Mouse (Mus musculus) CH12.LX (cell line): ENCODE measurements around the gene Herc2. TPM values are rescaled to one million over a fixed set of nuclear protein-coding genes. Genes with fewer than 3 reads are reported as not detected.

Experiments used
- DNase-seq: peaks from one replicate; pipeline ENCODE4 v3.0.0-alpha.2; 2013; ENCODE audit errors: extremely low read depth
- H3K27ac ChIP-seq: 2 replicates; pipeline ENCODE4 v1.5.1; 2012; ENCODE audit warnings: low read depth, mild to moderate bottlenecking, control low read depth, moderate library complexity; ENCODE audit not compliant: insufficient read depth
- H3K27me3 ChIP-seq: replicated peaks from 2 replicates; pipeline ENCODE3; 2012; ENCODE audit warnings: inconsistent platforms
- H3K36me3 ChIP-seq, 2 experiments: replicated peaks in 1 of 2; 2 replicates each; pipeline versions ENCODE3 to v1.6.1; 2012; ENCODE audit warnings: inconsistent platforms in 1 of 2, low read length in 1 of 2, mild to moderate bottlenecking in 1 of 2, mixed read lengths in 1 of 2, moderate library complexity in 1 of 2; ENCODE audit not compliant: control insufficient read depth in 1 of 2, insufficient read depth in 1 of 2
- H3K4me1 ChIP-seq, 2 experiments: 2 replicates each; pipeline ENCODE4 v1.6.1; 2012; ENCODE audit warnings: inconsistent platforms in 1 of 2, moderate library complexity in 1 of 2; ENCODE audit not compliant: insufficient read depth in 2 of 2, control insufficient read depth in 1 of 2
- H3K4me2 ChIP-seq: 2 replicates; pipeline ENCODE4 v1.6.1; 2012; ENCODE audit warnings: low read depth, mild to moderate bottlenecking, control low read depth; ENCODE audit not compliant: poor library complexity, insufficient read depth, severe bottlenecking
- H3K4me3 ChIP-seq, 3 experiments: fragments of 150-350 bp in 1 of 3; sonication (generic) in 1 of 3; replicated peaks in 1 of 3; 2 replicates each; pipeline versions ENCODE3 to v1.5.1; 2011 to 2012; ENCODE audit warnings: low read depth in 2 of 3, low read length in 2 of 3, mild to moderate bottlenecking in 2 of 3, moderate library complexity in 2 of 3, control low read depth in 1 of 3, improper control_type of control experiment in 1 of 3, inconsistent platforms in 1 of 3, mixed read lengths in 1 of 3; ENCODE audit not compliant: poor library complexity in 1 of 3
- H3K79me2 ChIP-seq: replicated peaks from 2 replicates; pipeline ENCODE4 v1.6.1; 2012; ENCODE audit warnings: mild to moderate bottlenecking, moderate library complexity; ENCODE audit not compliant: control insufficient read depth, poor library complexity, insufficient read depth, severe bottlenecking; ENCODE audit errors: extremely low read depth
- H3K9ac ChIP-seq: 2 replicates; pipeline ENCODE4 v1.6.1; 2012; ENCODE audit warnings: low read depth, mild to moderate bottlenecking, control low read depth, moderate library complexity; ENCODE audit not compliant: insufficient read depth
- H3K9me3 ChIP-seq: replicated peaks from 2 replicates; pipeline ENCODE3; 2012; ENCODE audit warnings: low read length, inconsistent platforms, mixed read lengths
- CHD1 ChIP-seq: IDR thresholded peaks from 2 replicates; pipeline ENCODE4 v1.6.1; 2012; ENCODE audit warnings: low read depth, low read length, improper control_type of control experiment, inconsistent platforms
- CHD2 ChIP-seq: IDR thresholded peaks from 2 replicates; pipeline ENCODE4 v1.6.1; 2011; ENCODE audit warnings: low read length, improper control_type of control experiment
- E2F4 ChIP-seq: IDR thresholded peaks from 2 replicates; pipeline ENCODE4 v1.6.1; 2011; ENCODE audit warnings: low read depth, low read length, improper control_type of control experiment; ENCODE audit not compliant: insufficient replicate concordance
- ELF1 ChIP-seq: IDR thresholded peaks from 2 replicates; pipeline ENCODE4 v1.6.1; 2014; ENCODE audit warnings: low read depth, mild to moderate bottlenecking, inconsistent platforms, low read length, improper control_type of control experiment
- EP300 ChIP-seq: IDR thresholded peaks from 2 replicates; pipeline ENCODE4 v1.6.1; 2011; ENCODE audit warnings: low read length, improper control_type of control experiment
- ETS1 ChIP-seq: conservative IDR thresholded peaks from 2 replicates; pipeline ENCODE4 v1.6.1; 2012; ENCODE audit warnings: low read depth, mild to moderate bottlenecking, inconsistent platforms, low read length, improper control_type of control experiment, moderate library complexity
- KAT2A ChIP-seq: IDR thresholded peaks from 2 replicates; pipeline ENCODE4 v1.6.1; 2012; ENCODE audit warnings: low read length, improper control_type of control experiment, inconsistent platforms; ENCODE audit not compliant: insufficient replicate concordance
- MAFK ChIP-seq: IDR thresholded peaks from 2 replicates; pipeline ENCODE4 v1.6.1; 2011; ENCODE audit warnings: low read length, improper control_type of control experiment; ENCODE audit not compliant: insufficient replicate concordance
- MEF2A ChIP-seq: IDR thresholded peaks from 2 replicates; pipeline ENCODE4 v1.6.1; 2014; ENCODE audit warnings: low read depth, mild to moderate bottlenecking, inconsistent platforms, low read length, improper control_type of control experiment, borderline replicate concordance
- POLR2A ChIP-seq: IDR thresholded peaks from 2 replicates; pipeline ENCODE4 v1.6.1; 2011; ENCODE audit warnings: low read depth, mild to moderate bottlenecking, improper control_type of control experiment, low read length
- RCOR1 ChIP-seq: conservative IDR thresholded peaks from 2 replicates; pipeline ENCODE4 v1.6.1; 2012; ENCODE audit warnings: low read depth, mild to moderate bottlenecking, inconsistent platforms, low read length, improper control_type of control experiment
- SMC3 ChIP-seq: IDR thresholded peaks from 2 replicates; pipeline ENCODE4 v1.6.1; 2011; ENCODE audit warnings: low read depth, low read length, improper control_type of control experiment
- ZKSCAN1 ChIP-seq: IDR thresholded peaks from 2 replicates; pipeline ENCODE4 v1.6.1; 2012; ENCODE audit warnings: low read depth, inconsistent platforms, low read length, improper control_type of control experiment, borderline replicate concordance
- ZMIZ1 ChIP-seq: IDR thresholded peaks from 2 replicates; pipeline ENCODE4 v1.6.1; 2012; ENCODE audit warnings: low read depth, mild to moderate bottlenecking, inconsistent platforms, low read length, improper control_type of control experiment
- ZNF384 ChIP-seq: IDR thresholded peaks from 2 replicates; pipeline ENCODE4 v1.6.1; 2012; ENCODE audit warnings: low read depth, low read length, improper control_type of control experiment, inconsistent platforms
- dilution Hi-C: fragments of 300-500 bp; cut with MboI; formaldehyde crosslinking; loops from 2 replicates; pipeline ENCODE4 v1.14.3; 2020; ENCODE audit warnings: low sequenced_read_pairs; ENCODE audit not compliant: extremely low pct_unique_long_range_greater_than_20kb, extremely low pct_ligation_motif_present
- in situ Hi-C: fragments of 300-500 bp; cut with MboI; formaldehyde crosslinking; loops from 3 replicates; pipeline ENCODE4 v1.14.3; 2019; ENCODE audit warnings: low sequenced_read_pairs, low pct_ligation_motif_present, low pct_unique_long_range_greater_than_20kb, mixed read lengths
- polyA plus RNA-seq: library from polyadenylated mRNA; unstranded; fragments of >175 nt; gene quantifications from 2 replicates; pipeline ENCODE4 v1.2.1, GENCODE M21; 2012; ENCODE audit warnings: low read depth; ENCODE audit not compliant: insufficient read length
- total RNA-seq, 2 experiments: library from RNA; depleted of rRNA; stranded (reverse); fragments of 300-350 nt in 1 of 2; fragments of >200 nt in 1 of 2; gene quantifications; 2 replicates each; pipeline ENCODE4 v1.2.3; 2012 to 2014

Gene Herc2
- total and polyA plus RNA-seq, 3 experiments = 9.7 to 27.6 (median 18.2) TPM

- no peak overlapping the region for H3K4me3 ChIP-seq
- no peaks in the 10 kb centered on the region for H3K79me2 ChIP-seq
- in situ Hi-C loops (no loop called here), dilution Hi-C loops (no loop called here)
- H3K27ac ChIP-seq = no peak overlapping the region
- no peaks in the 10 kb centered on the region for H3K9me3 ChIP-seq
- no peak overlapping the region for H3K9ac ChIP-seq
- no peak for DNase-seq
- H3K36me3 ChIP-seq = peaks cover 18 to 42% of the 10 kb centered on the region in 2 experiments
- H3K27me3 ChIP-seq = no peaks in the 10 kb centered on the region
- H3K4me2 ChIP-seq = no peak overlapping the region
- TF ChIP-seq POLR2A (no peak), RCOR1 (no peak), ETS1 (no peak), SMC3 (no peak), MEF2A (no peak), MAFK (no peak), ZMIZ1 (no peak)
- no peaks in the 10 kb centered on the region for H3K4me1 ChIP-seq
Observed at GRCm38 (mm10) chr7:56163316-56163715, 113.3 kb downstream of the Herc2 start.

DNA sequence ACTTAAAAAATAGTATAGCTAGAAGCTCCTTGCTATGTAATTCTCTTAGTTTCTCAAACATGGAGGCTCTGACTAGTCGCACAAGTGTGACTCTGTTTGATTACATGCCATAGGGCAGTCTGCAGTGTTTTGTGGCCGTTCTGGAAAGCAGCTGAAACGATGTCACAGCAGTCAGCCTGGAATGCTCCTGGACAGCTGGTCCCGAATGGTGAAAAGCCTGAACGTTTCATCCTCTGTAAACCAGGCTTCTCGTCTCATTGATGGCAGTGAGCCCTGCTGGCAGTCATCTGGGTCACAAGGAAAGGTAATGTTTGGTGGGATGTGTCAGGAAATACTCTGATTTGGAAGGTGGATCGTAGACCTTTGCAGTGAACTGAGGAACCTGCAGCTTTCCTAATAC, 118.7 kb downstream of the Herc2 start:
- in situ Hi-C loops = no loop called here

DNA sequence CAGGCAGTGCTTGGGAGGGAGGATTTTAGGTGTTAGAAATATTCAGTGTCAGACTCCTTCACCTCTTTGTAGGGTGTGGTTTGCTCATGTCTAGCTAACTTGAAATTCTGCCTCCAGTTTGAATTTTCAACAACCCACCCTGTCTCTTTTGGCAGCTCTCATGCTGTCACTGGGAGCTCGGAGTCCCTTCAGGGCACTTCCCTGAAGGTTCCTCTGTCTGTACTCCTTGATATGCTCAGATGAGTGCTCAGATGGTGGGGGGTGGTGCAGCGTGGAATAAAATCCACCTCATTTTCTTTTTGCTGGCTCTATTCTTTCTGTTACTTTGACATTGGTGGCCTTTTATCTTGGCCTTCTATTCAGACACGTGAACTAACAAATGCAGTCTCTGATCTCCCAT, 127.4 kb downstream of the Herc2 start:
- Histone ChIP-seq H3K9me3 (no peaks in the 10 kb centered on the region), H3K27ac (no peak overlapping the region), H3K27me3 (no peaks in the 10 kb centered on the region), H3K9ac (no peak overlapping the region), H3K4me1 (no peaks in the 10 kb centered on the region), H3K79me2 (no peaks in the 10 kb centered on the region), H3K4me2 (no peak overlapping the region)
- in situ Hi-C loops = no loop called here
- DNase-seq = no peak
- TF ChIP-seq ZNF384 (no peak), CHD2 (no peak)
- TF ChIP-seq, all 38 proteins: peak for 0
- Histone ChIP-seq H3K36me3 (peaks cover 13 to 38% of the 10 kb centered on the region in 2 experiments), H3K4me3 (no peak overlapping the region)
- dilution Hi-C loops = no loop called here

More for the DNA sequence above, 118.7 kb downstream of the Herc2 start:
- Histone ChIP-seq H3K9ac (no peak overlapping the region), H3K9me3 (no peaks in the 10 kb centered on the region), H3K4me2 (no peak overlapping the region), H3K27me3 (no peaks in the 10 kb centered on the region), H3K79me2 (no peaks in the 10 kb centered on the region), H3K27ac (no peak overlapping the region), H3K4me1 (no peaks in the 10 kb centered on the region), H3K36me3 (peaks cover 12 to 40% of the 10 kb centered on the region in 2 experiments), H3K4me3 (no peak overlapping the region)
- dilution Hi-C loops = no loop called here
- no peak for TF ChIP-seq POLR2A
- no peak for TF ChIP-seq ETS1
- no peak for TF ChIP-seq ZKSCAN1
- TF ChIP-seq EP300 = no peak
- TF ChIP-seq E2F4 = no peak
- no peak for TF ChIP-seq KAT2A
- no peak for TF ChIP-seq ELF1
- no peak for TF ChIP-seq CHD1
- DNase-seq = no peak
